Mouse (Mus musculus): ENCODE data around the gene Ush2a. TPM values are rescaled to one million over a fixed set of nuclear protein-coding genes. Genes with fewer than 3 reads are reported as not detected.

The Ush2a gene
- total and polyA plus RNA-seq, 3 experiments: 0.09 to 0.13 TPM; not detected in 1

DNA sequence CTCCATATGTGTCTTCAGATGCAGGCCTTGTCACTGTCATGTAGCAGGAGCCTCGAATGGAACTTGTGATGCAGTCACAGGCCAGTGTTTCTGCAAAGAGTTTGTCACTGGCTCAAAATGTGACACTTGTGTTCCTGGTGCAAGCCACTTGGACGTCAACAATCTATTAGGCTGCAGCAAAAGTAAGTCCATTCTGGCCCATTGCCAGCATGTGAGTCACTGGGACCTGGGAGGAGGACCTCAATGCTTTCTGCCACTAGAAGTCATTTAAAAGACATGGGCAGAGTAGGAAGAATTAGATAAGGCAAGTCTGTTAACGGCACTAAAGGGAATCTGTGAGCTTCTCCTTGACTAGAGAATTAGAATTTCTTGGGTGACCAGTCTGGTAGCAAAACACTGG, 168.9 kb downstream of the Ush2a start:
- H3K27me3 ChIP-seq (ENCODE audit: control insufficient read depth, insufficient read depth, low read length): no peaks in the 10 kb centered on the region
- TF ChIP-seq CTCF (IDR thresholded peaks at IDR 0.05): no peak
- H3K9ac ChIP-seq (ENCODE audit: low read depth, low read length): no peak overlapping the region
- WGBS: 9% methylated on average over 3 of the region's 3 CpGs
- H3K36me3 ChIP-seq (ENCODE audit: control insufficient read depth, insufficient read depth, low read length): no peaks in the 10 kb centered on the region
- no peak overlapping the region for H3K27ac ChIP-seq
- no peak for DNase-seq
- H3K4me1 ChIP-seq (ENCODE audit: control insufficient read depth, insufficient read depth, low read length): no peaks in the 10 kb centered on the region
- intact Hi-C loops (cut with DNase I): no loop called here
- no peak overlapping the region for H3K4me3 ChIP-seq
- H3K79me2 ChIP-seq (replicated peaks; ENCODE audit: control insufficient read depth, insufficient read depth, low read length): no peaks in the 10 kb centered on the region

GRCm38 (mm10) chr1:188447964-188448363, 186.1 kb downstream of the Ush2a start:
- no peaks in the 10 kb centered on the region for H3K27me3 ChIP-seq (ENCODE audit: control insufficient read depth, insufficient read depth, low read length)
- intact Hi-C loops (cut with DNase I): no loop called here
- no peak for TF ChIP-seq EP300 (IDR thresholded peaks at IDR 0.05; ENCODE audit: insufficient read depth, low read depth, low read length)
- no peak for TF ChIP-seq CTCF (IDR thresholded peaks at IDR 0.05)
- no peak for TF ChIP-seq POLR2A (IDR thresholded peaks at IDR 0.05; ENCODE audit: insufficient read depth, low read depth, low read length)

DNA sequence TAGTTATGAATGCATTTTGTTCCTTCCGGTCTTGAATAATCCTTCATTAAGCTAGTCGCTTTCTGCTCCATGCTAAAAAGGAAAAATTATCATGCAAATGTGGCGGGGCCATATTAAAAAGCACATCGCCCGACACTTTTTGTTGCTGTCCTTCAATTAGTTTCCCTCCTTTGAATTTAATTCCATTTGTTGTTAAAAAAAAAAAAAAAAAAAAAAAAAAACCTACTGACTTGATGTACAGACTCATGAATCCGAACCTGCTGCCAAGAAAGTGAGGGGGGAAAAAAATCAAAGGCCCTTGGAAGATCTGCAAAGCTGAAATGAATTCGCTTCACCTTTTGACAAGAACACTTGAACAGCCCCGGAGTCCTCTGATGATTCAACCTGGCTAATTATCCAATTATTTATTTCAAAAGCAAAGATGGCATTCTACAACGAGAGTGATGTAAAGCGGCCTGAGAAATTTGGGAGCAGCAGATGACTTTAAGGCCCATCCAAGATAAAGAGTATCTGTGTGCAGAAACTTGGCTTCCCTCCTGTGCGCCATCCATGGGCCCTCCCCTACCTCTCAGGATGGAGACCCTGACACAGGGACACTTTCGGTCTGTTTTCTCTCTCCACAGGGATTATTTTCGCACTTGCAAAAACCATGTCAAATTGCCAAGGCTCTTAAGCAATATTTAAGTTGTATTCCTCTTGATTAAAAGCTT, 194.8 kb downstream of the Ush2a start:
- Histone ChIP-seq H3K79me2 (replicated peaks; ENCODE audit: control insufficient read depth, insufficient read depth, low read length) (no peaks in the 10 kb centered on the region), H3K9ac (ENCODE audit: low read depth, low read length) (no peak overlapping the region), H3K36me3 (ENCODE audit: control insufficient read depth, insufficient read depth, low read length) (no peaks in the 10 kb centered on the region), H3K27ac (no peak overlapping the region), H3K4me3 (no peak overlapping the region), H3K4me1 (ENCODE audit: control insufficient read depth, insufficient read depth, low read length) (no peaks in the 10 kb centered on the region), H3K27me3 (ENCODE audit: control insufficient read depth, insufficient read depth, low read length) (no peaks in the 10 kb centered on the region)
- intact Hi-C loops (cut with DNase I): no loop called here
- no peak for TF ChIP-seq POLR2A (IDR thresholded peaks at IDR 0.05; ENCODE audit: insufficient read depth, low read depth, low read length)
- no peak for TF ChIP-seq CTCF (IDR thresholded peaks at IDR 0.05)
- TF ChIP-seq EP300 (IDR thresholded peaks at IDR 0.05; ENCODE audit: insufficient read depth, low read depth, low read length): no peak
- WGBS: 80% methylated on average over 13 of the region's 13 CpGs
- no peak for DNase-seq

More at GRCm38 (mm10) chr1:188447964-188448363, 186.1 kb downstream of the Ush2a start:
- H3K4me3 ChIP-seq: no peak overlapping the region
- H3K4me1 ChIP-seq (ENCODE audit: control insufficient read depth, insufficient read depth, low read length): no peaks in the 10 kb centered on the region
- H3K79me2 ChIP-seq (replicated peaks; ENCODE audit: control insufficient read depth, insufficient read depth, low read length): no peaks in the 10 kb centered on the region
- 77% methylated on average over 5 of the region's 5 CpGs for WGBS
- DNase-seq: no peak
- H3K9ac ChIP-seq (ENCODE audit: low read depth, low read length): no peak overlapping the region
- H3K36me3 ChIP-seq (ENCODE audit: control insufficient read depth, insufficient read depth, low read length): no peaks in the 10 kb centered on the region
- H3K27ac ChIP-seq: no peak overlapping the region

DNA sequence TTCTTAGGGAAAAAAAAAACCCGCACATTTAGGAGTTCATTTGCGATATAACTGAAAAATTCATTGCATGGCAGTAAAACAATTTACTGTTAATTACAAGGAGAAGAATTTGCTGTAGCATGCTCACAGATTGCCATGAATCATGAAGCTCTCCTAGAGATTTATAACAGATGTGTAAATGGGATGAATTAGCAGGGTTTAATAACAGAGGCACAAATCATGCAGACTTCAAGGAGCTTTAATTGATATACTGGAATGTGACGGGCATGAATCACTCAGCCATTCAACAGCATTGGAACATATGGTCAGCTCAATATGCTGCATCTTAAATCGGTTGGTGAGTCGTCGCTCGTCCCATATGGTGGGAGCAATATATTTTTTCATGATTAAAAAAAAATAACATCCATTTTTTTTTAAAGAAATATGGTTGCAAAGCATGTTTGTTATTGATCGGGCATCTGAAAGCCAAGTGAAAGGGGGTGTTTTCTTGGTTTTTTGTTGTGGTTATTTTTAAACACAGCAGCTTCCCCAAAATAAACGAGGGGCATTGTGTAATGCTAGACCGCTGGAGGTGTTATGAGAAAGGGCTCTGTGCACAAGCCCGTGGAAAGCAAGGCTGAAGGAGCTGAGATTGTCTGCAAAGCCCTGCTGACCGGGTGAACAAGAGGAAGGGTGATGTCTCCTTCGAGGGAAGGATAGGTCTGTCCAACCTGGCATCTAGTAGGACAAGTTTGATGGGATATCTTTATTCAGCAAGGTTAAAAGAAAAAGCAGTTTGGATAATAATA, 195.6 kb downstream of the Ush2a start:
- Histone ChIP-seq H3K27me3 (ENCODE audit: control insufficient read depth, insufficient read depth, low read length) (no peaks in the 10 kb centered on the region), H3K27ac (no peak overlapping the region), H3K4me3 (no peak overlapping the region), H3K9ac (ENCODE audit: low read depth, low read length) (no peak overlapping the region), H3K36me3 (ENCODE audit: control insufficient read depth, insufficient read depth, low read length) (no peaks in the 10 kb centered on the region), H3K79me2 (replicated peaks; ENCODE audit: control insufficient read depth, insufficient read depth, low read length) (no peaks in the 10 kb centered on the region), H3K4me1 (ENCODE audit: control insufficient read depth, insufficient read depth, low read length) (no peaks in the 10 kb centered on the region)
- intact Hi-C loops (cut with DNase I): no loop called here
- WGBS: 66% methylated on average over 13 of the region's 13 CpGs
- DNase-seq: no peak
- no peak for TF ChIP-seq CTCF (IDR thresholded peaks at IDR 0.05)

DNA sequence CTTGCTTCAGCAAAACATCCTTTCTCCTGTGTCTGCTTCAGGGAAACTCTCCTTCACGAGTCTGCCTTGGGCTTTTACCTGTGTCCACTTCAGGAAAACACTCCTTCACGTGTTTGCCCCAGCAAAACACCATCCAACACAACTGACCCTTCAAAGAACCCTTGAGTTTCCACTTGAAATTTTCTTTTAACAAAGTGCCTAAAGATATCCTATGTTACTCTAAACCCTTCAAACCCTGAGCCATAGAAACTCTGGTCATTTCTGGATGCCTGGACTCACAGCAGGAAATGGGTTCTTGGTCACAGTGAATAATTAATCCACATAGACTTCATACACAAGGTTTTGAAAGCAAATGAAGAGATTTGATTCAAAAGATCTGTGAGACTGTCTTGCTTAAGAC, 199.4 kb downstream of the Ush2a start:
- Histone ChIP-seq H3K4me3 (no peak overlapping the region), H3K27me3 (ENCODE audit: control insufficient read depth, insufficient read depth, low read length) (no peaks in the 10 kb centered on the region), H3K9ac (ENCODE audit: low read depth, low read length) (no peak overlapping the region), H3K27ac (no peak overlapping the region), H3K79me2 (replicated peaks; ENCODE audit: control insufficient read depth, insufficient read depth, low read length) (no peaks in the 10 kb centered on the region), H3K4me1 (ENCODE audit: control insufficient read depth, insufficient read depth, low read length) (no peaks in the 10 kb centered on the region), H3K36me3 (ENCODE audit: control insufficient read depth, insufficient read depth, low read length) (no peaks in the 10 kb centered on the region)
- TF ChIP-seq CTCF (IDR thresholded peaks at IDR 0.05) (no peak), EP300 (IDR thresholded peaks at IDR 0.05; ENCODE audit: insufficient read depth, low read depth, low read length) (no peak), POLR2A (IDR thresholded peaks at IDR 0.05; ENCODE audit: insufficient read depth, low read depth, low read length) (no peak)
- 67% methylated on average over 2 of the region's 2 CpGs for WGBS
- intact Hi-C loops (cut with DNase I): no loop called here
- no peak for DNase-seq

DNA sequence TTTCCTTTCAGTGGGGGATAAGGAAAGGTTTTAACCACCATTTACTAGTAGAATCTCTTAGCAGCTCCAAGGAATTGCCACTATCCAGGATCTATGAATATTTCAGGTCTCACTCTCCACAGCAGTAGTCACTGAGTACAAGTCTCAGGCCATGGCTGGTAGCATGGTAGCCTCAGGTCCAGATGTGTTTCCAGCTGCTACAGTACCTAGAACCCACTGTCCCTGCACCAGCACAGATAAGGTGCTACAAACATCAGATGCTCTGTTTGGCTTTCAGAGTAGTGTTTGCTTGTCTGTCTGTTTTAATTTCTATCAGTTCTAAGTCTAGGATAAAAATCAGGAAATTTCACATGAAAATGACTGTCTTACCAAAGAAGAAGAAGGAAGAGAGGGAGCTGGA, 202.8 kb downstream of the Ush2a start:
- Histone ChIP-seq H3K36me3 (ENCODE audit: control insufficient read depth, insufficient read depth, low read length) (no peaks in the 10 kb centered on the region), H3K4me3 (no peak overlapping the region), H3K27me3 (ENCODE audit: control insufficient read depth, insufficient read depth, low read length) (no peaks in the 10 kb centered on the region), H3K27ac (no peak overlapping the region), H3K9ac (ENCODE audit: low read depth, low read length) (no peak overlapping the region), H3K4me1 (ENCODE audit: control insufficient read depth, insufficient read depth, low read length) (no peaks in the 10 kb centered on the region), H3K79me2 (replicated peaks; ENCODE audit: control insufficient read depth, insufficient read depth, low read length) (no peaks in the 10 kb centered on the region)
- no peak for TF ChIP-seq CTCF (IDR thresholded peaks at IDR 0.05)
- no peak for TF ChIP-seq POLR2A (IDR thresholded peaks at IDR 0.05; ENCODE audit: insufficient read depth, low read depth, low read length)
- TF ChIP-seq EP300 (IDR thresholded peaks at IDR 0.05; ENCODE audit: insufficient read depth, low read depth, low read length): no peak
- DNase-seq: no peak
- intact Hi-C loops (cut with DNase I): no loop called here
